Mouse (Mus musculus) CH12.LX (cell line): Measurements from ENCODE around the gene Ccdc89.
A peak's percentile ranks its signal among the peaks of the same experiment; 100 is the strongest.

Experiments
- CHD2 ChIP-seq: IDR thresholded peaks from 2 replicates; pipeline ENCODE4 v1.6.1; 2011; ENCODE audit warnings: low read length, improper control_type of control experiment
- CTCF ChIP-seq, 2 experiments: IDR thresholded peaks in 1 of 2; conservative IDR thresholded peaks in 1 of 2; 2 replicates each; pipeline ENCODE4 v1.5.1; 2011 to 2012; ENCODE audit warnings: low read depth in 2 of 2, low read length in 2 of 2, improper control_type of control experiment in 1 of 2, inconsistent platforms in 1 of 2, mild to moderate bottlenecking in 1 of 2, moderate library complexity in 1 of 2
- MXI1 ChIP-seq: IDR thresholded peaks from 2 replicates; pipeline ENCODE4 v1.6.1; 2011; ENCODE audit warnings: mild to moderate bottlenecking, low read depth, low read length, improper control_type of control experiment
- MYC ChIP-seq: IDR thresholded peaks from 2 replicates; pipeline ENCODE4 v1.6.1; 2011; ENCODE audit warnings: low read depth, mild to moderate bottlenecking, improper control_type of control experiment, low read length
- POLR2AphosphoS2 ChIP-seq: IDR thresholded peaks from 2 replicates; pipeline ENCODE4 v1.6.1; 2011; ENCODE audit warnings: low read depth, low read length, improper control_type of control experiment
- RAD21 ChIP-seq: IDR thresholded peaks from 2 replicates; pipeline ENCODE4 v1.6.1; 2011; ENCODE audit warnings: low read depth, mild to moderate bottlenecking, low read length, improper control_type of control experiment, moderate library complexity
- RCOR1 ChIP-seq: conservative IDR thresholded peaks from 2 replicates; pipeline ENCODE4 v1.6.1; 2012; ENCODE audit warnings: low read depth, mild to moderate bottlenecking, inconsistent platforms, low read length, improper control_type of control experiment
- SMC3 ChIP-seq: IDR thresholded peaks from 2 replicates; pipeline ENCODE4 v1.6.1; 2011; ENCODE audit warnings: low read depth, low read length, improper control_type of control experiment
- UBTF ChIP-seq: IDR thresholded peaks from 2 replicates; pipeline ENCODE4 v1.6.1; 2012; ENCODE audit warnings: low read depth, mild to moderate bottlenecking, inconsistent platforms, low read length, improper control_type of control experiment, moderate library complexity
- USF2 ChIP-seq: conservative IDR thresholded peaks from 2 replicates; pipeline ENCODE4 v1.6.1; 2011; ENCODE audit warnings: low read depth, low read length, improper control_type of control experiment
- ZC3H11A ChIP-seq: IDR thresholded peaks from 2 replicates; pipeline ENCODE4 v1.6.1; 2012; ENCODE audit warnings: low read depth, mild to moderate bottlenecking, inconsistent platforms, low read length, improper control_type of control experiment
- ZMIZ1 ChIP-seq: IDR thresholded peaks from 2 replicates; pipeline ENCODE4 v1.6.1; 2012; ENCODE audit warnings: low read depth, mild to moderate bottlenecking, inconsistent platforms, low read length, improper control_type of control experiment

GRCm38 (mm10) chr7:90476313-90477245, 50.2 kb downstream of the Ccdc89 start, which contains the start of gene Dlg2:
- no peak for TF ChIP-seq CHD2
- no peak for TF ChIP-seq POLR2AphosphoS2
- no peak for TF ChIP-seq CTCF (conservative IDR thresholded peaks at IDR 0.05 in 1 of 2, IDR thresholded peaks at IDR 0.05 in 1 of 2; ENCODE audit: low read depth in 2 of 2, low read length in 2 of 2)
- TF ChIP-seq ZC3H11A: no peak
- TF ChIP-seq RAD21: no peak
- no peak for TF ChIP-seq USF2
- no peak for TF ChIP-seq SMC3
- TF ChIP-seq RCOR1: no peak
- no peak for TF ChIP-seq UBTF
- peak; percentile 51 for TF ChIP-seq MXI1
- no peak for TF ChIP-seq MYC
- no peak for TF ChIP-seq ZMIZ1
